Mouse (Mus musculus): ENCODE measurements at regions not wholly inside any gene's neighbourhood (a gene's known extent, or its start where the extent isn't known, plus 50 kb on each side); places are given as distances from the start of the nearest gene placed in this dataset.

DNA sequence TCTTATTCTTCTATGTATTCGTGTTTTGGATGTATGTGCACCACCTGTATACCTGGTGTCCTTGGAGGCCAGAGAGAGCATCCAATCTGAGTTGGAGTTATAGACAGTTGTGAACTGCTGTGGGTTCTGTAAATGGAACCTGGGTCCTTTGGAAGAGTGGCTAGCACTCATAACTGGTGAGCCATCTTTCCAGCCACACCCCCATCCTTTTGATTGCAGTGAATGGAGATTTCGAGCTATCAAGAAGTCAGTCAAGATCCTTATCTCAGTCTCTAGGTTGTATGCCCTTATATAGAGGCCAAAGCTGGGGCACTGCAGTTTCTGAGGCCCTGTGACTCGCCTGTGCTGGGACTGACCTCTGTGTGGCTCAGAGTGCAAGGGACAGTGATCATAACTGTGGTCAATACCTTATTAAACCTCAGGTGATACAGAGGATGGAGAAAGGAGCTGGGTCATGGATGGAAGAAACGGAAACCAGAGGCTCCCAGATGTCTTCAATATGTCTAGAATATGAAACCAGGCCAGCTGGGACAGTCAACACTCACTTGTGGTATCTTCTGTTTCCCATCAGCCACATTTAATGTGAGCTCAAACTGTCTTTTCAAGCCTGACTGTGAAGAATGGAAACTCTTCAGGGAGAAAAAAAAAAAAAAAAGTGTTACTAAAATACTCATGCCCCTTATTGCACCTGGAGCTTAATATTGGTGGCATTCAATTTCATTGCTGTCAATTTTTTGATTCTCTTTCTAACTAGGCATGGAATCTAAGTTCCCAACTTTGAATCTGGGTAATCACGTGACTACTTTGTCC, 86.2 kb upstream of the Cpm start:
- Histone ChIP-seq H3K9me3 (no peaks in the 10 kb centered on the region), H3K4me2 (no peak overlapping the region), H3K27me3 (no peaks in the 10 kb centered on the region), H3K4me1 (peaks cover 24% of the 10 kb centered on the region), H3K27ac (no peak overlapping the region), H3K36me3 (no peaks in the 10 kb centered on the region), H3K4me3 (no peak overlapping the region), H3K9ac (no peak overlapping the region)
- ATAC-seq (ENCODE audit: insufficient number of reproducible peaks, low FRiP score, low TSS enrichment, low read depth): no peak
- 70% methylated on average over 5 of the region's 5 CpGs for WGBS

GRCm38 (mm10) chr10:117542351-117542750, 86.9 kb upstream of the Cpm start:
- no peaks in the 10 kb centered on the region for H3K36me3 ChIP-seq
- WGBS: 82% methylated on average over 5 of the region's 5 CpGs
- peaks cover 17% of the 10 kb centered on the region for H3K4me1 ChIP-seq
- H3K27ac ChIP-seq: peak overlapping the region; percentile 22; the same call in 1 of the 2 replicates
- ATAC-seq (ENCODE audit: insufficient number of reproducible peaks, low FRiP score, low TSS enrichment, low read depth): no peak
- no peak overlapping the region for H3K4me2 ChIP-seq
- H3K27me3 ChIP-seq: no peaks in the 10 kb centered on the region
- no peak overlapping the region for H3K9ac ChIP-seq
- no peaks in the 10 kb centered on the region for H3K9me3 ChIP-seq
- H3K4me3 ChIP-seq: no peak overlapping the region

- Histone ChIP-seq H3K9me3 (no peaks in the 10 kb centered on the region), H3K27me3 (no peaks in the 10 kb centered on the region), H3K27ac (0 out of 2 replicates have a peak overlapping the region, but pooled peaks have one; percentile 22), H3K36me3 (no peaks in the 10 kb centered on the region), H3K4me1 (peaks cover 15% of the 10 kb centered on the region), H3K4me3 (no peak overlapping the region), H3K4me2 (no peak overlapping the region), H3K9ac (no peak overlapping the region)
- WGBS: 55% methylated on average over 2 of the region's 2 CpGs
- ATAC-seq (ENCODE audit: insufficient number of reproducible peaks, low FRiP score, low TSS enrichment, low read depth): no peak
Measured at GRCm38 (mm10) chr10:117541487-117541886, 87.8 kb upstream of the Cpm start.

DNA sequence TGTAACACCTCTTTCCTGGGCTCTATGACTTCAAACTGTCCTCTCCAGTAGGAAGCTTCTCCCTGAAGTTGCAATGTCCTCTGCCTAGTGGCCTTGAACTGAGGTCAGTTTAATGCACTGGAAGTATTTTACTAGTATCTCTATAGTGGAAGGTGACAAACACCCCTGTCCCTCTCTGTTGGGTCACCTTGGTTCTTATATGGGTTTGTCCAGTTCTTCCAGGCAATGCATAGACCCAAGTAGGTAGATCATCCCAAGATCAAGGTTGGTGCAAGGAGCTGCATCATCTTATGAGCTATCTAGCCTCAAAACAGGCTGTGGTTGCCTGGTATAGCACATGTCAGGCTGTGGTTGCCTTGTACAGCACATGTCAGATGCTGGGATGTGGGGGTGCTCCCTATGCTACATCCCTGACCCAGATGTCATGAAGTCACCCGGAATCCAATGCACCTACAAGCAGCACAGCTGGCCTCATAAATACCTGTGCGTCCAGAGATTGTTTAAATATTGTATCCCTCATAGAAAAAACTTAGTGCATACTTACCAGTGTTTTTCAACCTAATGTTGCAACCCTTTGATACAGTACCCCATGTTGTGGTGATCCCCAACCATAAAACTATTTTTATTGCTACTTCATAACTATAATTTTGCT, 88.4 kb upstream of the Cpm start:
- 74% methylated on average over 2 of the region's 2 CpGs for WGBS
- Histone ChIP-seq H3K36me3 (no peaks in the 10 kb centered on the region), H3K4me2 (no peak overlapping the region), H3K9ac (no peak overlapping the region), H3K27ac (no peak overlapping the region), H3K4me3 (no peak overlapping the region), H3K9me3 (no peaks in the 10 kb centered on the region), H3K27me3 (no peaks in the 10 kb centered on the region), H3K4me1 (peaks cover 15% of the 10 kb centered on the region)
- ATAC-seq (ENCODE audit: insufficient number of reproducible peaks, low FRiP score, low TSS enrichment, low read depth): no peak

- H3K4me2 ChIP-seq: no peak overlapping the region
- no peaks in the 10 kb centered on the region for H3K36me3 ChIP-seq
- no peaks in the 10 kb centered on the region for H3K27me3 ChIP-seq
- 86% methylated on average over 2 of the region's 2 CpGs for WGBS
- ATAC-seq (ENCODE audit: insufficient number of reproducible peaks, low FRiP score, low TSS enrichment, low read depth): no peak
- H3K4me1 ChIP-seq: peaks cover 15% of the 10 kb centered on the region
- no peak overlapping the region for H3K9ac ChIP-seq
- H3K9me3 ChIP-seq: no peaks in the 10 kb centered on the region
- H3K4me3 ChIP-seq: no peak overlapping the region
- no peak overlapping the region for H3K27ac ChIP-seq
Measured at GRCm38 (mm10) chr10:117540112-117540594, 89.1 kb upstream of the Cpm start.

GRCm38 (mm10) chr10:117539532-117539931, 89.8 kb upstream of the Cpm start:
- no peak for ATAC-seq (ENCODE audit: insufficient number of reproducible peaks, low FRiP score, low TSS enrichment, low read depth)

DNA sequence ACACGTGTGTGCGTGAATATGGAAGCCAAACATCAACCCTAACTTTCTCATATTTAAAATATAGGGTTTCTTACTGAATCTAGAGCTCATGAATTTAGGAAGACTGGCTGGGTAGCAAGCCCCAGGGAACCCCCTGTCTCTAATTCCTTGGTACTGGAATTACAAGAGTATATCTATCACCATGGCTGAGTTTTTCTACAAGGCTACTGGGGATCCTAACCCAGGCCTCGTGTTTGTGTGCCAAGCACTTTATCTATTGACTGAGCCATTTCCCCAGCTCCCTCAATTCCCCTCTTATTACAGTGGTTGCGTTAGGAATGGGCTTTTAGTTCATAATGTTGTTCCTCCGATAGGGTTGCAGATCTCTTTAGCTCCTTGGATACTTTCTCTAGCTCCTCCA, 90.6 kb upstream of the Cpm start:
- WGBS: 85% methylated on average over 5 of the region's 5 CpGs
- no peak overlapping the region for H3K9ac ChIP-seq
- no peaks in the 10 kb centered on the region for H3K36me3 ChIP-seq
- H3K4me2 ChIP-seq: no peak overlapping the region
- no peak for ATAC-seq (ENCODE audit: insufficient number of reproducible peaks, low FRiP score, low TSS enrichment, low read depth)
- no peaks in the 10 kb centered on the region for H3K27me3 ChIP-seq
- peaks cover 6% of the 10 kb centered on the region for H3K4me1 ChIP-seq
- H3K27ac ChIP-seq: no peak overlapping the region
- no peaks in the 10 kb centered on the region for H3K9me3 ChIP-seq
- H3K4me3 ChIP-seq: no peak overlapping the region

More at GRCm38 (mm10) chr10:117539532-117539931, 89.8 kb upstream of the Cpm start:
- Histone ChIP-seq H3K27me3 (no peaks in the 10 kb centered on the region), H3K4me3 (no peak overlapping the region), H3K4me1 (peaks cover 10% of the 10 kb centered on the region), H3K27ac (no peak overlapping the region), H3K4me2 (no peak overlapping the region), H3K9ac (no peak overlapping the region), H3K9me3 (no peaks in the 10 kb centered on the region), H3K36me3 (no peaks in the 10 kb centered on the region)
- 61% methylated on average over 1 of the region's 1 CpGs for WGBS

DNA sequence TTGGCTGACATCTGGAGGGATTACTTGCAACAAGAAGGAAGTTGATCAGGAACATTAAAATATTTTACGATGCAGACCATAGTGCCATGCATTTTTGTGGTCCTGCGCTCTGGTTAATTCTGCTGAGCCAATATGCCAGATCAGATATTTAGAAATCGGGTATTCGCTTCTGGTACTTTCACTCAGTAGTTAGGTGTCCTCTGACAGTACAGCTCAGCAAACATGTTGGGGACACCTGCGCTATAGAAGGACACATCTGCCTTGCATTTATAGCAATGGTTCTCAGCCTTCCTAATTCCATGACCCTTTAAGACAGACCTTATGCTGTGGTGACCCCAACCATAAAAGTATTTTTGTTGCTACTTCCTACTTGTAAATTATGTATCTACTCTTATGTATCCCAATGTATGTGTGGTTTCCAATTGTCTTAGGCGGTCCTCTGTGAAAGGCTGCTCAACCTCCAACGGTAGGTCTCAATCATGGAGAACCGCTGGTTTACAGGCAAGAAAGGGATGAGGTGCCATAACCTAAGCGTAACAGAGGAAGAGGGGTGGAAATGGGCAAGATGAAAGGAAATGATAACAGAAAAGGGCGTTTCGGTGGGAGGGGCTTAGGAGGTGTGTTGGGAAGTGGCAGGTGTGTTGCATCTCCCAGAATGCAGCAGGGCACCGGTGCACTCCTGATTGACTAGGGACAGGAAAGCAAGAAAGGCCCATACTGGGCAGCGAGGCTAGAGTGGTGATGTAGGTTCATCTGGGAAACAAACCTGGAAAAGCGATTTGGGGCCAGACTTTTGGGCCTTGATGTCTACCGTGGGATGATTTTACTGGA, 92.3 kb upstream of the Cpm start:
- ATAC-seq (ENCODE audit: insufficient number of reproducible peaks, low FRiP score, low TSS enrichment, low read depth): no peak
- Histone ChIP-seq H3K27ac (no peak overlapping the region), H3K27me3 (no peaks in the 10 kb centered on the region), H3K4me1 (peaks cover 3% of the 10 kb centered on the region), H3K36me3 (no peaks in the 10 kb centered on the region), H3K9me3 (no peaks in the 10 kb centered on the region), H3K4me2 (no peak overlapping the region), H3K4me3 (no peak overlapping the region), H3K9ac (no peak overlapping the region)
- 80% methylated on average over 15 of the region's 15 CpGs for WGBS

- Histone ChIP-seq H3K27me3 (no peaks in the 10 kb centered on the region), H3K9me3 (no peaks in the 10 kb centered on the region), H3K9ac (no peak overlapping the region), H3K4me3 (no peak overlapping the region), H3K4me1 (peaks cover 8% of the 10 kb centered on the region), H3K4me2 (no peak overlapping the region), H3K27ac (no peak overlapping the region; the same call in 1 of the 2 replicates), H3K36me3 (no peaks in the 10 kb centered on the region)
- 69% methylated on average over 4 of the region's 4 CpGs for WGBS
- ATAC-seq (ENCODE audit: insufficient number of reproducible peaks, low FRiP score, low TSS enrichment, low read depth): no peak
Measured at GRCm38 (mm10) chr10:117535843-117536242, 93.5 kb upstream of the Cpm start.

GRCm38 (mm10) chr10:117534992-117535719, 94.1 kb upstream of the Cpm start:
- no peaks in the 10 kb centered on the region for H3K27me3 ChIP-seq
- H3K27ac ChIP-seq: no peak overlapping the region; the same call in 1 of the 2 replicates
- ATAC-seq (ENCODE audit: insufficient number of reproducible peaks, low FRiP score, low TSS enrichment, low read depth): no peak
- no peak overlapping the region for H3K4me3 ChIP-seq
- WGBS: 86% methylated on average over 12 of the region's 12 CpGs
- H3K4me1 ChIP-seq: peaks cover 10% of the 10 kb centered on the region; the same call in 1 of the 2 replicates
- H3K36me3 ChIP-seq: no peaks in the 10 kb centered on the region
- H3K9me3 ChIP-seq: no peaks in the 10 kb centered on the region
- no peak overlapping the region for H3K9ac ChIP-seq
- H3K4me2 ChIP-seq: no peak overlapping the region

DNA sequence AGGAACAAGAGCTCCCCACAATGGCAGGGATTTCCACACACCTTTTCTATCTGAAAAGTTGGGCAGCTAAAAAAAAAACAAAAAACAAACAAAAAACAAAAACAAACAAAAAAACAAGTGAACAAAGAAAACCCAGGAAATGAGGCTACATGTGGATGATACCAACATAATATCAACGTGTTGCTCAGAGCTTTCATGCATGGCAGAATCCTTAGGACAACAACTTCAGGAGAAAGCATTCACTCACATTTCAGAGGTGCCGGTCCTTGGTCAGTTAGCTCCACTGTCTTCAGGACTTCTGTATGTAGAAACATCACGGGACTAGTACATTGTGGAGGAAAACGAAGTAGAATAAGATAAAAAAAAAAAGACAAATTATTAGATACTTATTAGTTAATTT, 94.8 kb upstream of the Cpm start:
- H3K4me2 ChIP-seq: no peak overlapping the region
- no peak for ATAC-seq (ENCODE audit: insufficient number of reproducible peaks, low FRiP score, low TSS enrichment, low read depth)
- no peaks in the 10 kb centered on the region for H3K9me3 ChIP-seq
- H3K27ac ChIP-seq: no peak overlapping the region
- H3K36me3 ChIP-seq: no peaks in the 10 kb centered on the region
- peaks cover 10% of the 10 kb centered on the region; the same call in 1 of the 2 replicates for H3K4me1 ChIP-seq
- WGBS: 85% methylated on average over 4 of the region's 4 CpGs
- H3K9ac ChIP-seq: no peak overlapping the region
- no peak overlapping the region for H3K4me3 ChIP-seq
- H3K27me3 ChIP-seq: no peaks in the 10 kb centered on the region
